8 mouse cellular contexts compared by ENCODE assay signal in the genomic region with DNA sequence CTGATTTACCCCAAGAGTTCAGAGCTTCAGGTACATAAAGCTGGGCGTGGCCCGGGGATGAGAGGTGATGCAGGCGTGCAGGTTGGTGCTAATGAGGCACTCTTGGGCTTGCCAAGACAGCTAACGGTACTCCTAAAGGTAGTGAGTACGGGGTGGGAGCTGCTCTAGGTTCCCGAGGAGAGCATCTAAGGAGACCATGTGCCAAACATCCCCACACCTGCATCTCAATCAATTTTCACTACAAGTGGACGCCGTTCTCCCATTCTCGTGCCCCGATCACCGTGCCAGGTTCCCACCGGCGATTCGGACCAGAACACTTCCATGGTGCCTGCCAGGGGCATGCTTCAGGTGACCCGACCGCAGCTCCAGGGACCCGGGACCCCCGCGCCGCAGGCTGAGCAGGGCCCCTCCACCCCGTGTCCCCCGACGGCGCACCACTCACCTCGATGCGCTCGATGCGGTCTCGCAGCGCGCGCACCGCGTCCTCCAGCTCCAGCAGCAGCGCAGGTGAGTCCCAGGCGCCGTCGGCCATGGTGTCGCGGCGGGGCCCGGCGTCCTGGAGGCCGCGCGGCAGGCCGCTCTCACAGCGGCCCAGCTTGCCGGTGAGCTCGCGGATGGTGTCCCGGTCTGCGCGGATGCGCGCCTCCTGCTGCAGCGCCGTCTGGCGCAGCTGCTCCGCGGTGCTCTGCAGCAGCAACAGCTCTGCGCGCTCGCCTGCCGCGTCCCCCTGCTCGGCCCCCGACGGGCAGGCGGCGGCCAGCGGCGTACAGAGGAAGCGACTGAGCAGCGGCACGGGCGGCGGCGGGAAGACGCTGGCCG. TPM values are rescaled to one million over a fixed set of nuclear protein-coding genes. Genes with fewer than 3 reads are reported as not detected.
DNase-seq lines count a peak whose midpoint lies in the region; ATAC-seq and TF ChIP-seq lines count a peak whose summit lies in the region.

No protein-coding gene starts in this region.

- TF ChIP-seq POLR2A in kidney, adult 2 months (IDR thresholded peaks at IDR 0.05; ENCODE audit: low read depth, low read length) = no peak

- WGBS in kidney, adult 2 months = 6% methylated on average over 81 of the region's 81 CpGs
- 6% methylated on average over 79 of the region's 81 CpGs for WGBS in forebrain, embryonic 14.5 days

- TF ChIP-seq CTCF in kidney, adult 2 months (conservative IDR thresholded peaks at IDR 0.05; ENCODE audit: insufficient read depth, insufficient read length, low read depth, low read length) = no peak

- H3K36me3 ChIP-seq in kidney, adult 2 months (ENCODE audit: control insufficient read depth, insufficient read depth, low read length) = no peaks in the 10 kb centered on the region
- no peaks in the 10 kb centered on the region for H3K36me3 ChIP-seq in forebrain, embryonic 14.5 days (ENCODE audit: control insufficient read depth, insufficient read depth, low read length)

- H3K27ac ChIP-seq in kidney, adult 2 months (ENCODE audit: insufficient read depth, low read depth, low read length) = no peak overlapping the region
- peak overlapping the region; percentile 27; the same call in 1 of the 2 replicates for H3K27ac ChIP-seq in forebrain, embryonic 14.5 days (ENCODE audit: low read depth, low read length)

- H3K27me3 ChIP-seq in kidney, adult 2 months (replicated peaks; ENCODE audit: control insufficient read depth, insufficient read depth, low read length) = 0 out of 2 replicates have a peak, but pooled peaks cover 4% of the 10 kb centered on the region
- peaks cover 45% of the 10 kb centered on the region for H3K27me3 ChIP-seq in forebrain, embryonic 14.5 days (replicated peaks; ENCODE audit: control insufficient read depth, insufficient read depth, low read length)

- no peaks in the 10 kb centered on the region for H3K4me1 ChIP-seq in kidney, adult 2 months (ENCODE audit: control insufficient read depth, insufficient read depth, low read length)
- H3K4me1 ChIP-seq in forebrain, embryonic 14.5 days (ENCODE audit: control insufficient read depth, insufficient read depth, low read length) = peaks cover 4% of the 10 kb centered on the region

- peak overlapping the region; percentile 68 for H3K9ac ChIP-seq in forebrain, embryonic 14.5 days (ENCODE audit: low read length)

- peak; percentile 73 for ATAC-seq in forebrain, embryonic 14.5 days

- no peak for DNase-seq in kidney, adult 2 months
- no peak for DNase-seq in kidney, adult 9 months
- peak; percentile 42 for DNase-seq in ZHBTc4 (ENCODE audit: low read depth, low spot score)
- peak; percentile 69 for DNase-seq in forebrain, embryonic 14.5 days (ENCODE audit: low spot score)
- DNase-seq in kidney, postnatal 10 days = peak; percentile 54
- DNase-seq in naive thymus-derived CD4-positive, alpha-beta T cell, adult 2 months (ENCODE audit: low read depth) = peak; percentile 28
- no peak for DNase-seq in spleen, postnatal 4 days (ENCODE audit: low spot score in 2 of 2)
- no peak for DNase-seq in right cerebral cortex, postnatal 36 days (ENCODE audit: low spot score in 2 of 2)

- peak overlapping the region; percentile 65 for H3K4me3 ChIP-seq in kidney, adult 2 months (ENCODE audit: insufficient read depth, low read depth, low read length)
- peak overlapping the region; percentile 56 for H3K4me3 ChIP-seq in forebrain, embryonic 14.5 days (ENCODE audit: low read depth, low read length)

- peak overlapping the region; percentile 72 for H3K4me2 ChIP-seq in forebrain, embryonic 14.5 days (ENCODE audit: low read length)

- H3K9me3 ChIP-seq in forebrain, embryonic 14.5 days (replicated peaks; ENCODE audit: control insufficient read depth, low read length) = no peaks in the 10 kb centered on the region

RNA-seq across cellular contexts. Expression of a gene that starts 0.8 kb away (rescaled TPM):
- 2.0 and 2.1 TPM in 2 replicates for polyA plus RNA-seq in kidney, adult 2 months (2012; rRNA removed)
- 7.6 and 8.5 TPM in 2 replicates for polyA plus RNA-seq in forebrain, embryonic 14.5 days (2014; fragmentation: Nextera tagmentation; extraction: Ambion mirVana)

RNA-seq across cellular contexts. Expression of a gene that starts 26.1 kb away (rescaled TPM):
- 54.3 and 57.8 TPM in 2 replicates for polyA plus RNA-seq in kidney, adult 2 months (2012; rRNA removed)
- polyA plus RNA-seq in forebrain, embryonic 14.5 days (2014; fragmentation: Nextera tagmentation; extraction: Ambion mirVana) = 96.1 and 101 TPM in 2 replicates

RNA-seq across cellular contexts. Expression of a gene that starts 30.3 kb away (rescaled TPM):
- polyA plus RNA-seq in kidney, adult 2 months (2012; rRNA removed) = 0.62 TPM in 1 of 2 replicates, not detected in the other
- polyA plus RNA-seq in forebrain, embryonic 14.5 days (2014; fragmentation: Nextera tagmentation; extraction: Ambion mirVana) = not detected in 2 replicates

RNA-seq across cellular contexts. Expression of a gene that starts 30.7 kb away (rescaled TPM):
- polyA plus RNA-seq in kidney, adult 2 months (2012; rRNA removed) = 49.5 and 62.1 TPM in 2 replicates
- polyA plus RNA-seq in forebrain, embryonic 14.5 days (2014; fragmentation: Nextera tagmentation; extraction: Ambion mirVana) = 18.1 and 29.1 TPM in 2 replicates

Comparison
In these comparisons a context has a peak if more than half of its experiments do, and no peak if none do; other contexts are left out.
1. DNase-seq: peak in ZHBTc4 (single experiment), forebrain, embryonic 14.5 days (single experiment), kidney, postnatal 10 days (single experiment) and naive thymus-derived CD4-positive, alpha-beta T cell, adult 2 months (single experiment); none in kidney, adult 2 months (single experiment), kidney, adult 9 months (single experiment), spleen, postnatal 4 days (0 of 2) and right cerebral cortex, postnatal 36 days (0 of 2).